Mouse (Mus musculus) stomach, embryonic 15.5 days (tissue): Measurements from ENCODE around the gene Amdhd1. TPM values are rescaled to one million over a fixed set of nuclear protein-coding genes. Genes with fewer than 3 reads are reported as not detected.
"Not testable (repeated sequence)": the region's sequence is repeated elsewhere in the genome, so short reads cannot be mapped to it uniquely, and the experiment has no call there.

ENCODE experiments used
- ATAC-seq: fragments of 200-750 bp; cut with Nextera tagmentation; 2 replicates; pipeline ENCODE4 v1.8.0; 2017; ENCODE audit warnings: low read depth, moderate number of reproducible peaks, moderate TSS enrichment; ENCODE audit not compliant: insufficient read depth, low FRiP score
- H3K27ac ChIP-seq: fragments of 300-500 bp; sonication (generic); 2 replicates; pipeline ENCODE4 v1.5.1; 2015; ENCODE audit warnings: mild to moderate bottlenecking, inconsistent platforms
- H3K27me3 ChIP-seq: fragments of 300-500 bp; sonication (generic); replicated peaks from 2 replicates; pipeline ENCODE4 v1.6.1; 2015; ENCODE audit warnings: inconsistent platforms
- H3K36me3 ChIP-seq: fragments of 300-500 bp; sonication (generic); 2 replicates; pipeline ENCODE4 v1.6.1; 2015; ENCODE audit warnings: inconsistent platforms
- H3K4me1 ChIP-seq: fragments of 300-500 bp; sonication (generic); 2 replicates; pipeline ENCODE4 v1.6.1; 2015; ENCODE audit warnings: inconsistent platforms
- H3K4me2 ChIP-seq: fragments of 300-500 bp; sonication (generic); 2 replicates; pipeline ENCODE4 v1.6.1; 2015; ENCODE audit warnings: mild to moderate bottlenecking, inconsistent platforms
- H3K4me3 ChIP-seq: fragments of 300-500 bp; sonication (generic); replicated peaks from 2 replicates; pipeline ENCODE4 v1.5.1; 2015; ENCODE audit warnings: inconsistent platforms
- H3K9ac ChIP-seq: fragments of 300-500 bp; sonication (generic); 2 replicates; pipeline ENCODE4 v1.6.1; 2015; ENCODE audit warnings: inconsistent platforms
- H3K9me3 ChIP-seq: fragments of 300-500 bp; sonication (generic); 2 replicates; pipeline ENCODE4 v1.6.1; 2016; ENCODE audit warnings: inconsistent platforms
- WGBS: fragments of 180-500 bp; shearing (Covaris S2); methylation state at CpG from one replicate; pipeline ENCODE4 v1.1.7; 2015; 5-methylcytosine and 5-hydroxymethylcytosine counted together
- polyA plus RNA-seq: library from polyadenylated mRNA; unstranded; fragments of >200 nt; fragmentation: Nextera tagmentation; extraction: Ambion mirVana; gene quantifications from 2 replicates; pipeline ENCODE4 v1.2.1, GENCODE M21; 2015

The Amdhd1 gene
- polyA plus RNA-seq, 1 experiment from 2014 or later: 1.7 TPM

DNA sequence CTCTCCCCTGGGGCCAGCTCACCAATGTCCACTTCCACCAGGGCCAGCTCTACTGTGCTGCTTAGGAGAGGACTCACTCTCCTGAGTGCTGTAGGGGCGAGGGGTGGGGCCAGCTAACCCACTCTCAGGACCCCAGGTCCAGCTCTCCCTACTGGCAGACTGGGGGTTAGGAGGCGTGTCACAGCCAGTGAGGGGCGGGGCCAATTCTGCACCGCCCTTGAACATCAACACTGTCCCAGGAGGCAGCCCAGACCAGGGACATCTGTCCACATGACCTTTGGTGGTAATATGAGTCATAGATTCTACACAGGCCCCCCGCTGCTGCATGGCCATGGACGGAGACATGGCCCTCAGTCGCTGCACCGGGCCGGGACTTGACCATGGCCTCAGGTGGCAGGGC, 20.0 kb upstream of the Amdhd1 start:
- Histone ChIP-seq H3K4me3 (no peak overlapping the region), H3K9ac (no peak overlapping the region), H3K27me3 (no peaks in the 10 kb centered on the region), H3K27ac (no peak overlapping the region), H3K36me3 (no peaks in the 10 kb centered on the region), H3K4me2 (no peak overlapping the region), H3K9me3 (no peaks in the 10 kb centered on the region), H3K4me1 (no peaks in the 10 kb centered on the region)
- peak; percentile 31; the same call in 1 of the 2 replicates for ATAC-seq
- 54% methylated on average over 9 of the region's 9 CpGs for WGBS

DNA sequence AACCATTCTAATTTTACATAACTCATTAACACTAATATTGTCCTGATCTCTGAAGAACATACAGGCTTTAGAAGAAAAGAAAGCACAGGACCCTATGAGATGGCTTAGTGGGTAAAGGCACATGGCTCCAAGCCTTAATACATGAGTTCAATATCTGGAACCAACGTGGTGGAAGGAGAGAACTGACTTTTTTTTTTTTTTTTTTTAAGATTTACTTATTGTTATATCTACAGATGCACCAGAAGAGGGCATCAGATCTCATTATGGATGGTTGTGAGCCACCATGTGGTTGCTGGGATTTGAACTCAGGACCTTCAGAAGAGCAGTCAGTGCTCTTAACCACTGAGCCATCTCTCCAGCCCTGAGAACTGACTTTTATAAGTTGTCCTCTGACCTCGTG, 18.1 kb upstream of the Amdhd1 start:
- 75% methylated on average over 2 of the region's 2 CpGs for WGBS
- not testable (repeated sequence) for H3K9me3 ChIP-seq, H3K36me3 ChIP-seq, H3K4me1 ChIP-seq, H3K27ac ChIP-seq, H3K27me3 ChIP-seq, ATAC-seq, H3K4me3 ChIP-seq, H3K4me2 ChIP-seq, H3K9ac ChIP-seq

DNA sequence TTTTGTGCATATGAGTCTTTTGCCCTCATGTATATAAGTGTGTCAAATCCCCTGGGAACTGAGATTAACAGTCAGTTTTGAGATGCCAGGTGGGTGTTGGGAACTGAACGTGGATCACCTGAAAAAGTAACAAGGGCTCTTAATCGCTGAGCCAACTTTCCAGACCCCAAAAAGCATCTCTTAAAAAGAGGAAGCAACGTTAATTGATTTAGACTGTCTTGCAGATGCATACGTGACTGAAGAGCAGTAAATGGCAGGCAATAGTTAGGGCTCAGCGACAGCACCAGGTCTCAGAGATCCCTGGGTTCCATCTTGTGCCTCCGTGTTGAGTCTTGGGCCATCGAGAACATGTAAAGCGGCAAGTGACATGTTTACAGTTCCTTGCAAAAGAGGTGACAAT, 12.8 kb upstream of the Amdhd1 start:
- Histone ChIP-seq H3K9me3 (no peaks in the 10 kb centered on the region), H3K36me3 (no peaks in the 10 kb centered on the region), H3K4me1 (no peaks in the 10 kb centered on the region), H3K9ac (no peak overlapping the region), H3K4me2 (no peak overlapping the region), H3K27ac (no peak overlapping the region), H3K4me3 (no peak overlapping the region), H3K27me3 (no peaks in the 10 kb centered on the region)
- 80% methylated on average over 8 of the region's 8 CpGs for WGBS
- no peak for ATAC-seq

DNA sequence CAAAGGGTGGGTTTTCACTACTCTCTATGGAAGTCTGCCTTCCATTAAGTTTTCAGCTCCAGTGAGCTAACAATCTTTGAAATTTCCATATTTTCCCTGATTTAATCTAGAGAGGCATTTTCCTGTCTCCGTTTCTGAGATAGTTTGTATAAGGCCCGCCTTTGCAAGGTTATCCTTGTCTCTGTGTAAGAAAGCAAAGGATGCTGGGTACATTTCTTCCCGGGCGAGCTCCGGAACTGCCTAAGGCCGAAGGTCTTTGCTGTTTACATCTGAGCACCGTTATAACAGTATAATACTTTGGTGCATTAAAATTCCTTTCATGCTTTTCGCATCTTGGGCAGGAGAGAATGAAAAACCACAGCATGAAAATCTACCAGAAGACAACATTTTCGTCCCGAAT, 10.0 kb upstream of the Amdhd1 start:
- Histone ChIP-seq H3K27me3 (no peaks in the 10 kb centered on the region), H3K36me3 (no peaks in the 10 kb centered on the region), H3K27ac (no peak overlapping the region), H3K9me3 (no peaks in the 10 kb centered on the region), H3K4me1 (no peaks in the 10 kb centered on the region), H3K4me2 (no peak overlapping the region), H3K4me3 (no peak overlapping the region), H3K9ac (no peak overlapping the region)
- WGBS: 43% methylated on average over 10 of the region's 10 CpGs
- ATAC-seq: no peak

- Histone ChIP-seq H3K4me1 (no peaks in the 10 kb centered on the region), H3K27ac (no peak overlapping the region), H3K4me3 (no peak overlapping the region), H3K9me3 (no peaks in the 10 kb centered on the region), H3K4me2 (no peak overlapping the region), H3K9ac (no peak overlapping the region), H3K36me3 (no peaks in the 10 kb centered on the region), H3K27me3 (no peaks in the 10 kb centered on the region)
- 13% methylated on average over 7 of the region's 7 CpGs for WGBS
- ATAC-seq: no peak; the same call in 1 of the 2 replicates
Observed at GRCm38 (mm10) chr10:93548991-93549390, 9.2 kb upstream of the Amdhd1 start.

GRCm38 (mm10) chr10:93547741-93548270, 8.0 kb upstream of the Amdhd1 start:
- 91% methylated on average over 4 of the region's 4 CpGs for WGBS
- Histone ChIP-seq H3K27ac (no peak overlapping the region), H3K4me1 (no peaks in the 10 kb centered on the region), H3K9me3 (no peaks in the 10 kb centered on the region), H3K4me2 (no peak overlapping the region), H3K27me3 (no peaks in the 10 kb centered on the region), H3K9ac (no peak overlapping the region), H3K36me3 (no peaks in the 10 kb centered on the region), H3K4me3 (no peak overlapping the region)
- ATAC-seq: no peak

- WGBS: 64% methylated on average over 5 of the region's 5 CpGs
- no peak overlapping the region for H3K4me2 ChIP-seq
- ATAC-seq: no peak
- H3K4me3 ChIP-seq: no peak overlapping the region
- H3K27me3 ChIP-seq: no peaks in the 10 kb centered on the region
- H3K9me3 ChIP-seq: no peaks in the 10 kb centered on the region
- H3K27ac ChIP-seq: no peak overlapping the region
- H3K9ac ChIP-seq: no peak overlapping the region
- H3K4me1 ChIP-seq: peaks cover 11% of the 10 kb centered on the region
- H3K36me3 ChIP-seq: no peaks in the 10 kb centered on the region
Observed at GRCm38 (mm10) chr10:93544172-93544571, 4.3 kb upstream of the Amdhd1 start.

- H3K4me3 ChIP-seq: no peak overlapping the region
- 53% methylated on average over 6 of the region's 6 CpGs for WGBS
- H3K27me3 ChIP-seq: no peaks in the 10 kb centered on the region
- no peaks in the 10 kb centered on the region for H3K36me3 ChIP-seq
- ATAC-seq: no peak
- no peak overlapping the region for H3K4me2 ChIP-seq
- no peaks in the 10 kb centered on the region for H3K9me3 ChIP-seq
- H3K4me1 ChIP-seq: peaks cover 11% of the 10 kb centered on the region
- no peak overlapping the region for H3K9ac ChIP-seq
- no peak overlapping the region for H3K27ac ChIP-seq
Observed at GRCm38 (mm10) chr10:93543176-93543575, 3.3 kb upstream of the Amdhd1 start.

DNA sequence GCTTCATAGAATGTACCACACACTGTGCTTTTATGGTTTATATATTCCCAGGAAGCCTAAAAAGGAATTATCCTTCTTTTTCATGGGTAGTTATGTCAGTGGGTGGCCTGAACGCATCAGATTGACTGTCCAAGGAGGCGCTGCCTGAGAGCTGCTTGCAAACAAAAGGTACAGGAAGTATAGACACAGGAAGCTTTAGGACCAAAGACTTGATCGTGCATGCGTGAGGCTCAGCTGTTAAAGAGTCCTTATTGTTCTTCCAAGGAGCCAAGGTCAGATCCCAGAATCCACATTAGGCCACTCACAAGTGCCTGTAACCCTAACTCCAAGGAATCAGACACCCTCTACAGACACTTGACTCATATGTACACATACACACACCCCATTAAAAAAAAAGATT, 2.5 kb upstream of the Amdhd1 start:
- Histone ChIP-seq H3K9me3 (no peaks in the 10 kb centered on the region), H3K36me3 (no peaks in the 10 kb centered on the region), H3K27me3 (no peaks in the 10 kb centered on the region), H3K4me3 (no peak overlapping the region), H3K9ac (no peak overlapping the region), H3K4me1 (peaks cover 11% of the 10 kb centered on the region), H3K4me2 (no peak overlapping the region), H3K27ac (no peak overlapping the region)
- WGBS: 50% methylated on average over 4 of the region's 4 CpGs
- no peak for ATAC-seq

DNA sequence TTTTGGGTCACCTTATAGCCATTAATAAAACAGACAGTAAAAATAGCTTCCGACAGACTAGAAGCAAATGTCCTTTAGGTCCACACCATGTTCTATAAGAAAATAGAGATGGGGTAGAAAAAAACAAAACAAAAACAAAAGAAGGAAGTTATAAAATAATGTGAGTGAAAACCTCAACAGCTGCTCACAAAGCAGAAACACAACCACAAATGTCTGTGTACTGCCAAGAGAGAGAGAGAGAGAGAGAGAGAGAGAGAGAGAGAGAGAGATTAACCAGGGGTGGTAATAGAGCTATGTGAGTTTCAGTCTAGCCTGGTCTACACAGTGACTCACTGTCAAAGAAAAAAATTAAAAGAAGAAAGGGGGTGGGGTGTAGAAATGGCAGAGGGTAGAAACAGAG, 1.8 kb upstream of the Amdhd1 start:
- H3K9me3 ChIP-seq: no peaks in the 10 kb centered on the region
- peaks cover 11% of the 10 kb centered on the region for H3K4me1 ChIP-seq
- H3K4me2 ChIP-seq: no peak overlapping the region
- H3K27me3 ChIP-seq: no peaks in the 10 kb centered on the region
- no peak for ATAC-seq
- H3K9ac ChIP-seq: no peak overlapping the region
- no peak overlapping the region for H3K27ac ChIP-seq
- 82% methylated on average over 1 of the region's 1 CpGs for WGBS
- H3K36me3 ChIP-seq: no peaks in the 10 kb centered on the region
- no peak overlapping the region for H3K4me3 ChIP-seq

- peaks cover 11% of the 10 kb centered on the region for H3K4me1 ChIP-seq
- H3K27me3 ChIP-seq: no peaks in the 10 kb centered on the region
- H3K27ac ChIP-seq: no peak within 1 kb of the TSS
- no peaks in the 10 kb centered on the region for H3K36me3 ChIP-seq
- no peak for ATAC-seq
- no peaks in the 10 kb centered on the region for H3K9me3 ChIP-seq
- H3K4me2 ChIP-seq: peak within 1 kb of the TSS; percentile 76
- WGBS: 61% methylated on average over 17 of the region's 17 CpGs
- H3K4me3 ChIP-seq: peak within 1 kb of the TSS; percentile 43
- peak within 1 kb of the TSS; percentile 25; the same call in 1 of the 2 replicates for H3K9ac ChIP-seq
Observed at GRCm38 (mm10) chr10:93540431-93541210, 788 bp upstream of the Amdhd1 start, which contains the start of gene Ccdc38. Ccdc38 (plus strand) TSS chr10:93540632.

GRCm38 (mm10) chr10:93538818-93539217, 1.0 kb downstream of the Amdhd1 start:
- Histone ChIP-seq H3K9me3 (no peaks in the 10 kb centered on the region), H3K36me3 (no peaks in the 10 kb centered on the region), H3K4me1 (peaks cover 13% of the 10 kb centered on the region), H3K4me2 (no peak overlapping the region), H3K9ac (no peak overlapping the region), H3K4me3 (no peak overlapping the region), H3K27me3 (peaks cover 4% of the 10 kb centered on the region; the same call in 1 of the 2 replicates), H3K27ac (no peak overlapping the region)
- no peak for ATAC-seq
- WGBS: 55% methylated on average over 6 of the region's 6 CpGs
